Mouse (Mus musculus) G1E (cell line): ENCODE results near the gene Lsr.

ENCODE experiments used
- CTCF ChIP-seq: IDR thresholded peaks from 2 replicates; pipeline ENCODE4 v1.5.1; 2012; ENCODE audit warnings: low read depth, low read length, inconsistent platforms, mixed read lengths
- GATA1 ChIP-seq: IDR thresholded peaks from 2 replicates; pipeline ENCODE4 v1.6.1; 2012; ENCODE audit warnings: borderline replicate concordance, low read length, inconsistent platforms, mixed read lengths
- GATA2 ChIP-seq: IDR thresholded peaks from 2 replicates; pipeline ENCODE4 v1.6.1; 2012; ENCODE audit warnings: low read depth, low read length, inconsistent platforms, borderline replicate concordance
- POLR2AphosphoS5 ChIP-seq: IDR thresholded peaks from 2 replicates; pipeline ENCODE4 v1.6.1; 2012; ENCODE audit warnings: low read depth, low read length, inconsistent platforms; ENCODE audit not compliant: insufficient replicate concordance
- TAL1 ChIP-seq: conservative IDR thresholded peaks from 2 replicates; pipeline ENCODE4 v1.6.1; 2012; ENCODE audit warnings: low read depth, low read length, inconsistent platforms, mixed read lengths

- TF ChIP-seq CTCF (no peak), GATA1 (no peak), TAL1 (no peak), POLR2AphosphoS5 (no peak), GATA2 (no peak)
These were observed 4.1 kb downstream of the Lsr start for GRCm38 (mm10) chr7:30969174-30969573.
